11 mouse cellular contexts compared by ENCODE assay signal in the genomic region with DNA sequence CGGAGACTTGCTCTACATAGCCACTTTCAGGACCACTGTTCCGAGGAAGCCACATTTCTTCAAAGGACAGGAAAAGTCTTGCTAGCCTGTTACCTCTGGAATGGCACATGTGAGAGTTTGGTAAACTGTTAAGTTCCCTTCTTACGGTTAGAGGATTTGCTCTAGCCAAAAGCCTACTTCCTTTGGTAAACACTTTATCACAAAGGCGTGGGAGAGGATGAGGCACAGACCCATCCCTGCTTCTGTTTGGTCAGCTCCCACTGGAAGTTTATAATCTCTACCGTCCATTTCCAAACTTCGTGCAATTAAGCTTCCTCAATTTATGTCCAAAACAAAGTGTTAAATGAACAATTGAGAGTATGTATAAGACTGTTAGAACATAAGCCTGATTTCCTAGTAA. TPM values are rescaled to one million over a fixed set of nuclear protein-coding genes. Genes with fewer than 3 reads are reported as not detected.
DNase-seq lines count a peak whose midpoint lies in the region; ATAC-seq and TF ChIP-seq lines count a peak whose summit lies in the region.
"Had no signal": no experiment of that assay in that cellular context is flagged by ENCODE, and none has a peak within 500 bp of the region (broad histone marks: within the 10 kb centered on the region; RNA-seq: fewer than 3 reads in every experiment).

No protein-coding gene starts in this region.

- H3K27ac ChIP-seq in heart, embryonic 14.5 days (replicated peaks in 1 of 2; ENCODE audit: control insufficient read depth in 1 of 2, insufficient read depth in 1 of 2, low read depth in 2 of 2, low read length in 2 of 2), result peak overlapping the region; percentile 35 to 41; a peak in 1 of 4 replicates
- H3K27ac ChIP-seq in lung, embryonic 16.5 days (ENCODE audit: low read length), result peak overlapping the region; percentile 15
- peak overlapping the region; percentile 66 for H3K27ac ChIP-seq in liver, embryonic 11.5 days (ENCODE audit: low read depth, low read length)
- peak overlapping the region; percentile 76 for H3K27ac ChIP-seq in small intestine, adult 2 months (ENCODE audit: insufficient read depth, low read depth, low read length)
- H3K27ac ChIP-seq: limb, embryonic 15.5 days; neural tube, embryonic 13.5 days had no signal

- H3K36me3 ChIP-seq in heart, embryonic 14.5 days (ENCODE audit: control insufficient read depth, insufficient read depth, low read length), result 0 out of 2 replicates have a peak, but pooled peaks cover 3% of the 10 kb centered on the region
- no peaks in the 10 kb centered on the region; the same call in 1 of the 2 replicates for H3K36me3 ChIP-seq in lung, embryonic 16.5 days (ENCODE audit: control insufficient read depth, insufficient read depth, low read length)
- no peaks in the 10 kb centered on the region for H3K36me3 ChIP-seq in liver, embryonic 11.5 days (ENCODE audit: control insufficient read depth, insufficient read depth, low read length)
- H3K36me3 ChIP-seq in small intestine, adult 2 months (ENCODE audit: control insufficient read depth, insufficient read depth, low read length), result peaks cover 5% of the 10 kb centered on the region; the same call in 1 of the 2 replicates
- H3K36me3 ChIP-seq: limb, embryonic 15.5 days; neural tube, embryonic 13.5 days had no signal

- WGBS in heart, embryonic 14.5 days, result 58% methylated on average over 6 of the region's 6 CpGs
- 30% methylated on average over 6 of the region's 6 CpGs for WGBS in lung, embryonic 16.5 days
- 46% methylated on average over 6 of the region's 6 CpGs for WGBS in liver, embryonic 11.5 days
- 64% methylated on average over 6 of the region's 6 CpGs for WGBS in small intestine, adult 2 months

- H3K9me3 ChIP-seq in heart, embryonic 14.5 days (ENCODE audit: control insufficient read depth, low read length), result no peaks in the 10 kb centered on the region
- no peaks in the 10 kb centered on the region for H3K9me3 ChIP-seq in lung, embryonic 16.5 days (ENCODE audit: control insufficient read depth, low read length)
- H3K9me3 ChIP-seq in liver, embryonic 11.5 days (ENCODE audit: control insufficient read depth, low read length), result no peaks in the 10 kb centered on the region
- H3K9me3 ChIP-seq: limb, embryonic 15.5 days; neural tube, embryonic 13.5 days had no signal

- H3K27me3 ChIP-seq in heart, embryonic 14.5 days (ENCODE audit: control insufficient read depth, insufficient read depth, low read length), result no peaks in the 10 kb centered on the region
- H3K27me3 ChIP-seq in lung, embryonic 16.5 days (ENCODE audit: control insufficient read depth, insufficient read depth, low read depth, low read length), result no peaks in the 10 kb centered on the region
- H3K27me3 ChIP-seq in liver, embryonic 11.5 days (replicated peaks; ENCODE audit: control insufficient read depth, insufficient read depth, low read length), result no peaks in the 10 kb centered on the region
- H3K27me3 ChIP-seq in small intestine, adult 2 months (ENCODE audit: control insufficient read depth, insufficient read depth, low read length), result no peaks in the 10 kb centered on the region
- H3K27me3 ChIP-seq: limb, embryonic 15.5 days; neural tube, embryonic 13.5 days had no signal

- no peak overlapping the region for H3K4me3 ChIP-seq in heart, embryonic 14.5 days (ENCODE audit: control insufficient read depth in 1 of 2, insufficient read depth in 1 of 2, low read depth in 1 of 2, low read length in 2 of 2)
- no peak overlapping the region for H3K4me3 ChIP-seq in lung, embryonic 16.5 days (ENCODE audit: low read length)
- H3K4me3 ChIP-seq in liver, embryonic 11.5 days (ENCODE audit: low read depth, low read length), result no peak overlapping the region
- H3K4me3 ChIP-seq in small intestine, adult 2 months (ENCODE audit: low read depth, low read length), result no peak overlapping the region
- H3K4me3 ChIP-seq: limb, embryonic 15.5 days; neural tube, embryonic 13.5 days had no signal

- no peak overlapping the region for H3K9ac ChIP-seq in heart, embryonic 14.5 days (ENCODE audit: low read length)
- H3K9ac ChIP-seq in lung, embryonic 16.5 days (ENCODE audit: low read length), result no peak overlapping the region
- H3K9ac ChIP-seq in liver, embryonic 11.5 days (ENCODE audit: low read depth, low read length), result peak overlapping the region; percentile 27; the same call in 1 of the 2 replicates
- H3K9ac ChIP-seq: limb, embryonic 15.5 days; neural tube, embryonic 13.5 days had no signal

- TF ChIP-seq POLR2A in small intestine, adult 2 months (IDR thresholded peaks at IDR 0.05; ENCODE audit: low read depth, low read length), result no peak

- TF ChIP-seq CTCF in small intestine, adult 2 months (IDR thresholded peaks at IDR 0.05; ENCODE audit: extremely low read depth, insufficient read length, insufficient replicate concordance, low read depth, low read length), result no peak

- DNase-seq in heart, adult 11 months, result no peak
- no peak for DNase-seq in lung, postnatal 36 days
- no peak for DNase-seq in liver, embryonic 11.5 days (ENCODE audit: low spot score)
- DNase-seq in cerebellum, postnatal 4 days (ENCODE audit: low spot score in 2 of 2), result no peak
- DNase-seq: layer of hippocampus, adult 9-11 months had no signal

- ATAC-seq in heart, embryonic 14.5 days (ENCODE audit: insufficient number of reproducible peaks, insufficient read depth, low FRiP score, low read depth), result no peak
- no peak for ATAC-seq in lung, embryonic 16.5 days (ENCODE audit: low read depth)
- no peak for ATAC-seq in liver, embryonic 11.5 days (replicated peaks; ENCODE audit: low FRiP score)
- ATAC-seq: forebrain, embryonic 14.5 days had no signal

- peaks cover 25 to 29% of the 10 kb centered on the region in 2 experiments for H3K4me1 ChIP-seq in heart, embryonic 14.5 days (ENCODE audit: control insufficient read depth in 2 of 2, insufficient read depth in 2 of 2, low read length in 2 of 2)
- peaks cover 33% of the 10 kb centered on the region for H3K4me1 ChIP-seq in lung, embryonic 16.5 days (replicated peaks; ENCODE audit: control insufficient read depth, insufficient read depth, low read length)
- peaks cover 70% of the 10 kb centered on the region for H3K4me1 ChIP-seq in liver, embryonic 11.5 days (replicated peaks; ENCODE audit: control insufficient read depth, insufficient read depth, low read length)
- peaks cover 33% of the 10 kb centered on the region for H3K4me1 ChIP-seq in small intestine, adult 2 months (ENCODE audit: control insufficient read depth, insufficient read depth, insufficient read length, low read length)

- H3K4me2 ChIP-seq in heart, embryonic 14.5 days (ENCODE audit: low read length), result no peak overlapping the region
- no peak overlapping the region for H3K4me2 ChIP-seq in lung, embryonic 16.5 days (ENCODE audit: low read depth, low read length)
- H3K4me2 ChIP-seq in liver, embryonic 11.5 days, result peak overlapping the region; percentile 40
- H3K4me2 ChIP-seq: limb, embryonic 15.5 days; neural tube, embryonic 13.5 days had no signal

RNA-seq across cellular contexts. Expression of a gene that starts 10.5 kb away (rescaled TPM):
- polyA plus RNA-seq in heart, embryonic 14.5 days (2014; fragmentation: Nextera tagmentation; extraction: Ambion mirVana), result 5.3 and 7.1 TPM in 2 replicates
- polyA plus RNA-seq in lung, embryonic 16.5 days (2015; fragmentation: Nextera tagmentation; extraction: Ambion mirVana), result 19.3 and 20.9 TPM in 2 replicates
- polyA plus RNA-seq in liver, embryonic 11.5 days (2014; fragmentation: Nextera tagmentation; extraction: Ambion mirVana), result 13.2 and 14.2 TPM in 2 replicates
- polyA plus RNA-seq in small intestine, adult 2 months (2012; rRNA removed), result 9.6 and 13.1 TPM in 2 replicates

Comparison
In these comparisons a context has a peak if more than half of its experiments do, and no peak if none do; other contexts are left out.
1. H3K27ac ChIP-seq: peak in every context shown above with its lines; median percentile 76 in small intestine, adult 2 months; 66 in liver, embryonic 11.5 days; 38 in heart, embryonic 14.5 days; 15 in lung, embryonic 16.5 days.